Mouse (Mus musculus) MEL (cell line): ENCODE measurements at regions not wholly inside any gene's neighbourhood (a gene's known extent, or its start where the extent isn't known, plus 50 kb on each side); places are given as distances from the start of the nearest gene placed in this dataset.

Experiments
- CTCF ChIP-seq, 3 experiments: IDR thresholded peaks in 2 of 3; conservative IDR thresholded peaks in 1 of 3; 2 replicates each; pipeline ENCODE4 v1.5.1; 2011 to 2012; ENCODE audit warnings: low read length in 3 of 3, low read depth in 2 of 3, mild to moderate bottlenecking in 2 of 3, improper control_type of control experiment in 1 of 3, inconsistent platforms in 1 of 3, mixed read lengths in 1 of 3, moderate library complexity in 1 of 3; ENCODE audit not compliant: control insufficient read depth in 1 of 3, insufficient read depth in 1 of 3, poor library complexity in 1 of 3, severe bottlenecking in 1 of 3
- EP300 ChIP-seq, 2 experiments: IDR thresholded peaks; 2 replicates each; pipeline ENCODE4 v1.6.1; 2011; ENCODE audit warnings: improper control_type of control experiment in 2 of 2, low read length in 2 of 2, low read depth in 1 of 2, mild to moderate bottlenecking in 1 of 2
- POLR2A ChIP-seq, 2 experiments: IDR thresholded peaks; 2 replicates each; pipeline ENCODE4 v1.6.1; 2011 to 2012; ENCODE audit warnings: low read length in 2 of 2, mild to moderate bottlenecking in 2 of 2, control low read depth in 1 of 2, improper control_type of control experiment in 1 of 2, low read depth in 1 of 2, moderate library complexity in 1 of 2; ENCODE audit not compliant: control insufficient read depth in 1 of 2, insufficient read depth in 1 of 2, poor library complexity in 1 of 2
- ZKSCAN1 ChIP-seq: IDR thresholded peaks from 2 replicates; pipeline ENCODE4 v1.6.1; 2012; ENCODE audit warnings: low read depth, mild to moderate bottlenecking, inconsistent platforms, low read length, improper control_type of control experiment, moderate library complexity

DNA sequence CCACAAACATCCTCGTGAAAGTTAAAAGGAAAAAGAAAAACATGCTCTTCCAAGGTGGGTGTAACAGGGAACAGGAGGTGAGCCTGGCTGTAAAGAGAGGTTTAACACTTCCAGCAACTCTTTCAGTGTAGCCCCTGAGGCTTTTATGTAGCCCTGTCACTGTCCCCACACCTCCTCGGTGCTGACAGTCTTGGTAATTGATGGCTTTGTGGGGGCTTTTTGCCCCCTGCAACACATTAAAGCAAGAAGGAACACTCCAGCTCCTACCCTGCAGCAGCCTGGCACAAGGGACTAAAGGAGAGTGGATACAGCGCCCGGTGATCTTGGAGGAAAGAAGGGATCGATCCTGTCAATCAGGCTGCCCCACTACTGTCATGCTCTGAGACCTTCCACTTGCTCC lies 181.8 kb downstream of the Fam169b start:
- TF ChIP-seq POLR2A (IDR thresholded peaks at IDR 0.05; ENCODE audit: control insufficient read depth in 1 of 2, insufficient read depth in 1 of 2, low read depth in 1 of 2, low read length in 2 of 2, poor library complexity in 1 of 2) (no peak), EP300 (IDR thresholded peaks at IDR 0.05; ENCODE audit: low read depth in 1 of 2, low read length in 2 of 2) (no peak), ZKSCAN1 (no peak), CTCF (IDR thresholded peaks at IDR 0.05 in 2 of 3, conservative IDR thresholded peaks at IDR 0.05 in 1 of 3; ENCODE audit: control insufficient read depth in 1 of 3, insufficient read depth in 1 of 3, low read depth in 2 of 3, low read length in 3 of 3, poor library complexity in 1 of 3, severe bottlenecking in 1 of 3) (no peak)
